Mouse (Mus musculus) frontal cortex, adult (tissue): ENCODE measurements at regions not wholly inside any gene's neighbourhood (a gene's known extent, or its start where the extent isn't known, plus 50 kb on each side); places are given as distances from the start of the nearest gene placed in this dataset.

Experiments used
- ATAC-seq: cut with Nextera tagmentation; 2 replicates; pipeline ENCODE4 v1.9.2; 2017; ENCODE audit warnings: mild to moderate bottlenecking, moderate library complexity, mixed read lengths; ENCODE audit not compliant: low TSS enrichment

DNA sequence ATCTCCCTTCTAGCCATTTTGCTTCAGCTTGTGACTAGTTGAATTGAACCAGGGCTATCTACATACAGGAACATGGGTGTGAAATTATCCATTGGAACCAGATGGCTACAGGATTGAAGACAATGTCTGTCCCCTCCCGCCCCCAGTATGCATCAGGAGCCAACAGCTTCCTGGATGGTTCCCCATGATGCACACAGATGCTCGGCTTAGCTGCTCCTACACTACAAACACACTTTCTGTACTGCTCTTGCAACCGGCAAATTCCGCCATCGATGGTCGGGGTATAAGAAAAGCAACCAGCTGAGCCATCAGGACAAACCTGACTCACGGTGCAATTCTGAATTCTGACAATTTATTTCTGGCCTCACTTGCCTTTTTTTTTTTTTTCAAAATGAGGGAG, 258.9 kb downstream of the Tle3 start:
- peak; percentile 31; the same call in 1 of the 2 replicates for ATAC-seq

DNA sequence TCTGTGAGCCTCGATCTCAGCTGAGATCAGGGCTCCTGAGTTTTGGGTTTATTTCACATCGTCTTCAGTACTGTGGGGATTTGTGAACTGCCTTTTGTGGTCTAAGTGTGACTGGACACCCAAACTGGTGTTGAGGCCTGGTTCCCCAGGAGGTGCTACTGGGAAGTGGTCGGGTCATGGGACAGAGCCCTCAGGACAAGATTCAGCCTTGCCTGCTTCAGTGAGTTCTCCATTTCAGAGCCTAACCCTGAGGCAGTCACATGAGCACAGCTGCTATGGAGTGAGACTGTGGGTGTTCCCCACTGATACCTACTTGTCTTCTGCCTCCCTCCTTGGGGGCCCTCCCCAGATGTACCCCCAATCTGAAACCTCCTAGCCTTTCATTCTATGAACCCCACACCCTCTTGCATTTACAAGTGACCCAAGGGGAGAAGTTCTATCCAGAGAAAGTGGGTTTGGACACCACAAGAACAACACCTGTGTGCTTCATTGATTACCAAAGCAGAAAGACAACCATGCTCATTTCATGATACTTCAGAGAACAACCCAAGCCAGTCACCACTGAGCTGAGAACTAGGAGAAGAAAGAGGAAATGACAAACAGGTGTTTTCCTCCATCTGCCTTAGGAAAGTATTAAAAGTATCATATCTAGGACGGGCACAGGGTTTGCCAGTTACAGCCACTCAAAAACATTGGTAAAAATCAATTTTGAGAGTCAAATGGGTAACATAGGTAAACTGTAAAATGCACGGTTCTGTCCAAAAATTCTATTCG, 255.8 kb downstream of the Tle3 start:
- ATAC-seq: no peak

DNA sequence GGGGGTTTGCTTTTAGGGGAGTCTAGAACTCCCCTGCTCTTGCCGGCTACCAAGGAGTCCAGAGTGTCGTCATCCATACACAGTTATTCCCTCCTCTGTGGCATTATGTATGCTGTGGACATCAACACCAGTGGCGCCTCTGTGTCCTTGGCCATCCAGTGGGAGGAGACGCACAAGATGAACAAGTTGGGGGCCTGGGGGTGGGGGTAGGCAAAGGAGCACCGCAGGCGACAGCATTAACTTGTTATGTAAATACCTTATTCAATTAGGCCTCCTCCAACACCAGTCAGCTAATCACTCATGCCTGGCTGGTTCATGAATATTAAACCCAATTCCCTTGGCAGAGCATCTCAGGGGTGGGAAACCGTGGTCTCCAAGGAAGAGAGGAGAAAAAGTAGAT, 250.8 kb downstream of the Tle3 start:
- ATAC-seq: no peak

DNA sequence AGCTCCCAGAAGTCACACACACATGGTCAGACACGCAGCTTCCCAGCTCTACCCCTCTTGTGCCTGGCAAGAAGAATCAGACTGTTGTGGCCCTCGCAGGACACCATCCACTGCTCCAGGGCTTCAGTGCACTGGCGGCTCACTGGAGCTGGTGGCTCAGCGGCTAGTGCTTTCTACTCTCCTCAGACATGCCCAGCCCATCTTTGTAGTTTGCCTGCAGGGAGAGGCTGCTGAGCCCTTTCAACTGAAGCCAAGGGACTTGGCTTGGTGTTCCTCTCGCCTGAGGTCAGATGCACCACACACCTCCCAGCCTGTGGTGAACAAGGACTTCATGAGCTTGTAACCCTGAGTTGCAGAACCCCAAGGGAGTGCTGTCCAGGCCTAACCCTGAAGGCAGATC, 249.8 kb downstream of the Tle3 start:
- ATAC-seq: no peak

DNA sequence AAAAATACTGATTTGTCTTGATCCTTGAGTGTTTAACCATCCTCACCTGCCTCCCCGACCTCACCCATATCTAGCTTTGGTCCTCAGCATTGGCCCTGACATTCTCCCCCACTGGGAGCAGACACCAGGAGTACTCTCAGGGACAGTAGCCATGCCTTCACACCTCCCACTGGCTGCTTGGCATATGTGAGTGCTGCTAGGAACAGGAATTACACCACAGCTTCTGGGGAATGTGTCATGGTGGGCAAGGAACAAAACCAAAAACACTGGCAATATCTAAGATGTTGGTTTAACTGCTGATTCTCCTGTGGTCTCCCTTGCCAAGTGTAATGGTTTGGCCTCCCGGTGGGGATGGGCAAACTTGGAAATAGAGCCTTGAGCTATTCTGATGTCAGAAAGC, 248.6 kb downstream of the Tle3 start:
- ATAC-seq: peak; percentile 96

DNA sequence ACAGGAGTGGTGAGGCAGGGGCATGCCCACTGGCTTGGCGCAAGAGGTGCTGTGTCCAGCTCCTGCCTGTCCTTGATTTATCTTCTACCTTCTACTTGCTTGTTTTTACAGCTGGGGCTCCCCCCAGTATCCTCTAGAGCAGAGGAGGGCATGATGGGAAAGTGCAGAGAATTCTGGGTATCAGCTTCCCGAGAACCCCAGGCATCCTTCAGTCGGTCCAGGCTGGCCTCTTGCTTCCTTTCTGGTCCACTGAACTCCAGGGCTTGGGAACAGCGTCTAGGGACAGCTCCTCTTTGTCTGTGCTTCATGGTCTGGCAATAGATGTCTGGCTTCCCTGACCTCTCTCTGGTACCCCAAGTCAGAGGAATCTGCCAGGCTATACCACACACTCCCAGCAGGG, 247.9 kb downstream of the Tle3 start:
- no peak for ATAC-seq

DNA sequence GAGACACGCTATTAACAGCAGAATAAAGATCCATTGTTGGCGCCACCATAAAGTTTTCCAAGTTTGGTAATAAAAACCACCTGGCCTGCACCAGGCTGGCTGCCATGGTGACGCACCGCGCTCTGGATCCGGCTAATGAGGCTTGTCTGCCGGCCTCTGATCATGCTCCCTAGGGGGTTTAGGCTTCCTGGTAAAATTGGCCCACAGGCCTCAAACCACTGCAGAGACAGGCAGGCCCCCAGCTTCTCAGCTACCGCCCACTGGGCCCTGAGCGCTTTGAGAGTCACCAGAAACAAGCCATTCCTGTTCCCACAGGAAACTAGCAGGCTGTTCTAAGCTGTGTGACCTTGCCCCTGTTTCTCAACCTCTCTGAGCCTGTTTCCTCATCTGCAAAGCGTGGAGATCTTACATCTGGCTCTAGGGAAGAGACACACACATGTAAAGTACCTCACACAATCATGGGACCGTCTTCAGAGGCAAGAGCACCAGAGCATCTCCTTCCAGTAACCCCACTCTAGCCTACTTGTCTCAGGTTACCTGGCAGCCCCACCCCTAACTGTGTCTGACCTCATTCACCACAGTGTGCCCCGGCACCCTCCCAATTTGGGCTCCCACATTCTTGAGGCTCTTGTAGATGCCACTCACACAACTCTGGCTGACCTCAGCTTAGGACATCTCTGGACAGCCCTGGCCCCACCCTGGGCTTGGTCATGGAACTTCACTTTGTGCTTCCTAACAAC, 246.5 kb downstream of the Tle3 start:
- no peak for ATAC-seq

DNA sequence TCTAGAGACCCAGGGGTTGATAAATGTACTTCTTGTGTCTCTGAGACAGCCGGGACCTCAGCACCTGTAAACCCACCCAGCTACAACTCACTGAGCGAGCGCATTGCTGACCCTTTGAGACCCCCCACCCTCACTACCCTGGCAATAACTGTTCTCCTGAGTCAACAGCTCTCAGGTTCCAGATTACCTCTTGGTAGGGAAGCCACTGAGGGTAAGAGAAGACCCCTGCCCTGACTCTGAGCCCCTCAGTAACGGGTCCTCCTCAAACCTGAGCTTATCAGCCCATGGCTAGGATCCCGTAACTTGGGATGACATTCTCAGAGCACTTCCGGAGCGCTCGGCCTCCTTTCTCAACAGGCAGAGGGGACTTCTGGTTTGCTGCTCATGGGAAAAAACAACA, 245.8 kb downstream of the Tle3 start:
- ATAC-seq: no peak

DNA sequence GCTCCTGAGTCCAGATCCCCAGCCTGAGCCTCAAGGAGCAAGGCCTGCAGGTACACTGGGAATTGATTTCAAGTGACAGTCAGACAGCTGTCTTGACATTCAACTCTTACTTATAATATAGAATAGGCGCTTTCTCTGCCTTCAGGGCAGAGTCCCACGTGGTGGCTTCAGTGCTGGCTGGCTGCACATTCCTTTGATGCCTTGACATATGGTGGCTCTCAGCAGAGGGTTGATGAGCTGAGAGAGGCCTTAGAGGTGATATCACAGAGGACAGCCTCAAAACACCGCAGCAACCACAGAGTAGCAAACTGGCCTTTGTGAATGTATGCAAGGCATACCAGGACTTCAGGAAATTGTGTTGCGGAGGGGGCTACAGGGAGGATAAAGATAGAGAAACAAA, 243.4 kb downstream of the Tle3 start:
- ATAC-seq: no peak

DNA sequence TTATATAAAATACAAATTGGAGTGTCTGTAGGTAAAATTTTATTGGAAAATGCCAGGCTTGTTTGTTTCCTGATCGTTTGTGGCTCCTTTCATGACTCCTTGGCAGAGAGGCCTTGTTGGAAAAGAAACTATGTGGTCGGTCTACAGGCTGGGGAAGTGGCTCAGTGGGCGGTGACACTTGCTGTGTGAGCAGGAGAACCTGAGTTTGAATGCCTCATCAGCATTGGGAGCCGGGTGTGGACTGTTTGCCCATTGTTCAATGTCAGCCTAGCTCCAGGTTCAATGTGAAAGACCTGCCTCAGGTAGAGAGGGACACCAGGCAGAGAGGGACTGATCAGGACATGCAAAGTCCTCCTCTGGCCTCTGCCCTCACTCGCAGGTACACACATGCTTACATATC, 235.4 kb downstream of the Tle3 start:
- no peak for ATAC-seq

DNA sequence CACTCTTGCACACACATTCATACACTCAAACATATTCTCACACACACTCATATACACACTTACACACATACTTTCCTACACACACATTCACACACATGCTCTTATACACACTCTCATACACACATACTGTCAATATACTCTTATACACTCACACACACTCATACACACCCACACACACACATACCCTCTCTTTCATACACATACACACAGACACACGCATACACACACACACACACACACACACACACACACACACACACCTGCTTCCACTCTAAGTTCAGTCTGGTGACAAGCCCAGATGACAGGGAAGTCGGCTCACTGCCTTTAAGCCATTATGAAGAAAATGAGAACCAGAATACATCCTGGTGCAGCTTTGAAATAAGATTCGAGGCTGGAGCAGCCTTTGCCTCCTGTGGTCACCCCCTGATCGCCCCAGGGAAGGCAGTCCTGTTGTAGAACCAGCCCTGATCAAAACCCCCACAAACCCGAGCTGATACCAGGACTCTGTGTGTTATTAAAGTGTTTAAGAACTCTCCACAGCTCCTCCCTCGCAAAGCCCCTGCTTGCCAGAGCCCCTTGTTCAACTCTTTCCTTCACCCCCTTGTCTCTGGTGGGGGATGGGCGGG, 230.3 kb downstream of the Tle3 start:
- ATAC-seq: no peak

DNA sequence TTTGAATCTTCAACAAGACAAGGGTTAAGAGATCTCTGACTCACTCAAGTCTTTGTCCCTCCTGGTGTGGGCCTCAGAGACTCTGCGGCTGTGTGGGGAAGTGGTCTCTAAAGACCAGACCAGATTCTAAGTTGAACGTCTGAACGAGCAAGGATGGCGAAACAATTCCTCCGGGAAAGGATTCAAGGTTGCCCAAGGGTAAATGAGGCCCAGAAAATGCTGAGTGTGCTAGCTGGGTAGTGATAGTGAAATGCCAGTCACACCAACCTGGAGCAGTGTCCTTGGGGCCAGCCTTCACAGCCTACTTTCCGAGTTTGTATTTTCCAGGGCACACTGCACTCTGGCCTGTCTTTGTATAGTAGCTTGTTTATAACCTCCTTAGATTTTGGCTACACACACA, 229.7 kb downstream of the Tle3 start:
- ATAC-seq: no peak

DNA sequence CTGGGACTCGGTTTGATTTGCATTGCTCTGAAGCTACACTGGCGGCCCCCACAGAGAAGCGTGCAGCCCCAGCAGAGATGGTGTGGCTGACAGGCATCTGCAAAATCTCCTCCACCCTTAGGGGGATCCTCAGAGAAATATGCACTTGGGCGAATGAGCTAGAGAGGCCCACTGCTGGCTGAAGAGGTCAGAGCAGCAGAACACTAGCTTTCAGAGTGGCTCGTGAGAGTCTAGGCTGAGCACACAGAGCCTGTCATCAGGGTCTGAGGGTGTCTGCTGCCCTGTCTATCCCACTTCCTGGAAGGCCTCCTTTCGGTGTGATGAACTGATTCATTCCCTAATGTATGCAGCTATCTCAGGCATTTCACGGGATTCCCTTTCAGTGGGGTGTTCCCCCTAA, 225.1 kb downstream of the Tle3 start:
- no peak for ATAC-seq

DNA sequence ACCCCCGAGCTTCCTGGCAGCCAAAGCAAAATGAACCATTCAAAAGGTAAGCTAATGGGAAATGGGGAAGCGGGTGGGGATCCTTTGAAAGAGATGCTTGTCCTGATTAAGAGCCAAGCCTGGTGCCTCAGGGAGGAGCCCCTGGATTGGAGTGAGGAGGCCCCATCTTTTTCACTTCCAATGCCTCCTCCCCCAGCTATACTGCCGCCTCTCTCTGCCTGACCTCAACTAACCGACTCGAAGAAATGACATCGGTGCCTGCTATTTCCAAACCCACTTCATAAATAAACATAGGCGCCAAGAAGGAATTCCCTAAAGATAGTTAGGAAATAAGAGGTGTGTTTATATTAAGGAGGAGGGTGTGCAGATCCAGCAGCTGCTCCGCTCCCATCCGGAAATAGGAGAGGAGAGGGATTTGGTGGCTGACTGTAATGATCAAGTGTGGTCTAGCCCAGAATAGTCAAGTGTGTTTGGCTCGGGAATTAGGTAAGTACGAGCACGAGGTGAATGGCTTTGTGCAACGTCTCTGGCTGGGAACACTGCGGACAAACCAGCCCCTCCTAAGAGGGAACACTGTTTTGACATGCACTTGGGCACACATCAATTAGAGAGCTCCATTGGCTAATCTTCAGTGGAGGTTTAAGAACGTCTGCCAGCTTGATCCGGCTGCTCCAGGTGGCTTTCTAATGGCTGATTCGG, 224.4 kb downstream of the Tle3 start:
- ATAC-seq: no peak

DNA sequence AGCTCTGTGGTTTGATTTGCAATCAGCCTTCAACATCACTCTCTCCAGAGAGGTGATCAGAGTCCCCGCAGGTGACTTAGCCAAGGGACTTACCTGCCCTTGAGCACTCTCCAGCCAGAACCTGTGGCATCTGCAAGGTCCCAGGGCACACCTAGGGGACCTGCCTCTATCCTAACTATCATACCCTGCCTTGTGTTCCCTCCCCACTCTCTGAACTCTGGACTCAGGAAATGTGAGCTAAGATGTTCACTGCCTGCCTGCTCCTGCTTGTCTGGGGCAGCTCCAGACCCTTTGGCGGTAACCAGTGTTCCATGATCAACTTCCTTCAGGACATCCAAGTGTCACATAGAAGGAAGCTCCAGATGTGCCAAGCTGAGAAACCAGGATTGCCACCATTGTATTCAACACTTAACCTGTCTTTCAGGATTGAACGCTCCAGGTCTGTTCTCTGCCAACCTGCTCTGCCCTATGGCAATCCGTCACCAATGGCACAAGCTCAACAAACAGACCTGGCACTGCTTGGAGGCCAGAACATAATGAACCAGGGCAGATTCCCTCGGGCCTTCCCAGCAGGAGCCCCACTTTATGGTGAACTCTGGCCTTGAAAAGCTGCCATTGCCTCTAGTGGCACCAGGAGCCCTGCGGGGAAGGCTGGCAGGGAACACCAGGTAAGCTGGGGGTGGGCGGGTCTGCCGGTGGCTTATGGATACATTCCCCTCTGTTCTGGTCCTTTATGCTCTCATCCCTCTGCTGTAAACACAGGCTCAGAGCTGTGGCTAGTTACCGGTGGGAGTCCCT, 223.2 kb downstream of the Tle3 start:
- no peak for ATAC-seq

DNA sequence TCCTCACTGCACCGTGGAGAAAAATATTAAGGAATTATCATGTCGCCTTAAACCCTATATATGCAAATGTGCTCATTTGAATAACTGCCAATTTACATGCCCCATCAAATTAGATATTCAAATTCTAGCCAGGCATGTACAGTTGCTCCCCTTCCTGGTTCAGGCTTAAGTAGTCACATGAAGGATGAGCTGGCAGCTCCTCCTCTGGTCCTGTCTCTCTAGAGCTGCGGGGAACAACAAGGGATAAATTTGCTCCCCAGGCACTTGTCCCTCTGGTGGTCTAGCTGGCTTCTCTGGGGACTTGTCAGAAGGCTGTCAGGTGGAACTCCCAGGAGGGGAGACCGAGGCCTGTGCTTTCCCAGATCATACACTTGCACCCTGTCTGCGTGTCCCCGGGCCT, 221.8 kb downstream of the Tle3 start:
- no peak for ATAC-seq

DNA sequence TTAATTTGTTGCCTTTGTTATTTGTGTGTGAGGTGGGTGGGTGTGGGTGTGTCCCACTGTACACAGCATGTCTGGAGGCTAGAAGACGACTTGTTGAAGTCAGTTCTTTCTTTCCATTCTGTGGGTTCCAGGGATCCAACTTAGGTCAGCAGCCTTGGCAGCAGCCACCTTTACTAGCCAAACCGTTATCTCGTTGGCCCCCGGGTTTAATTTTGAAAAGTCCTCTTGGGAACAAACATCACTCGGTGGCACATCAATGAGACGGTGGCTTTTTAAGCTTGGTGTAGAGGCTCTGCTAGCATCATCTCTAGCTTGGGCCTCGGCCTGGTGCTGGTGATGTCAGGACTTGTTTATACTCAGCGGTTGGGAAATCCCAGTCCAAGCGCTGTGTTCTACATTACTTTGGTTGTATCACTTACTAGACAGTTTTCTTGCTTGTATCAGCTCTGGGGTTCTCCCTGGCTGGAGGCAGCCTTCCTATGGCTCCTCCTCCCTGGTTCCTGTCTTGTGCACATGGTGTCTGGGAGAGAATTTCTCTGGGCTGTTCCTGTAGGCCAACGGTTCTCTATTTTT, 217.6 kb downstream of the Tle3 start:
- ATAC-seq: no peak

DNA sequence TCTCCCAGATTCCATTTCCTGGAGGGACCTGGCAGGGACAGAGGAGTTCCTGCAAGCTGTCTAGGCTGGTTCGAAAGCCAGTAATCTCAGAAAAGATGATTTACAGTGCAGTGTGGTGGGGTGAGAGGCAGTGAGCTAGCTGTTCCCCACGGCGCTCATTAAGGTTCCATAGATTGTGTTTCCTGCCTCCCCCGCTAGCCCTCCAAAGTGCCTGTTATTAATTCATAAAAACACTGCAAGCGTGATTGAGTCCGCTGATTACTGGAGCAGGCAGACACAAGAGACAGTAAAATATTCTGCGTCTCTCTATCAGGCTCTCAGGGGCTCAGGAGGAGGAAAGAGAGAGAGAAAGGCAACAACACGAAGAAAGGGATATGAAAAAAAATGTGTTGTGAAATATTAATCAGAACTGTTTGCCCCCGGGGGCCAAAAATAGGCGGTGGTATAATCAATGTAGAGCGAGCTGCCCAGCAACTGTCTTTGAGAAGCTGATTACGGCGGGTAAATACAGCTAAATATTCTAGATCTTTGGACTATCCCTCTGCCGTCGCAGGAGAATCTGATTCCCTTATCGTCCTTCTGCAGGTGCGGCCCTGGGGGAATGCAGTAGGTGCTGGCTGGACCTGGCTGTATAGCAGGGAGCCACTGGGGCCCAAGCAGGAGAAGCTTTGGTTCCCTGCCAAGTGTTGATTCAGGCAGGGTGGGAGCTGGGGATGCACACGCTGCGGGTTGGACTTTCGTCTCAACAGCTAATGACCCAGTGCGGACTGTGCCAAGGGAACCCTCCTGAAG, 211.3 kb downstream of the Tle3 start:
- ATAC-seq: no peak

DNA sequence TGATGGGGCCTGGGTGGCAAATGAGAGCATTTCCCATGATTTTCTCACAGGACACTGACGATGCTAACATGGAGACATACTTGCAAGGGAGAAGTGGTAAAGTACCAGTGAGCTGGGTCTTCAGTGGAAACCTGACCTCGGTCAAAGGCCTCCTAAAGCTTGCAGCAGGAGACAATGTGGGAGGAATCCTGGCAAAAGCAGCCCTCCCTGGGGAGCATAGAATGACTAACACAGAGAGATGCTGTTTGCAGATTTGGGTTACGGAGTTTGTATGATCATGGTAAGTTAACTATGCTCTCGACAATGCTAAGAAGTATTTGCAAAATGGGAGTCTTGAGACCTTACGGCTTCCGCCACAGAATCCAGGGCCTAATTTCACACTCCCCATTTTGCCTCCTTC, 208.9 kb downstream of the Tle3 start:
- no peak for ATAC-seq

DNA sequence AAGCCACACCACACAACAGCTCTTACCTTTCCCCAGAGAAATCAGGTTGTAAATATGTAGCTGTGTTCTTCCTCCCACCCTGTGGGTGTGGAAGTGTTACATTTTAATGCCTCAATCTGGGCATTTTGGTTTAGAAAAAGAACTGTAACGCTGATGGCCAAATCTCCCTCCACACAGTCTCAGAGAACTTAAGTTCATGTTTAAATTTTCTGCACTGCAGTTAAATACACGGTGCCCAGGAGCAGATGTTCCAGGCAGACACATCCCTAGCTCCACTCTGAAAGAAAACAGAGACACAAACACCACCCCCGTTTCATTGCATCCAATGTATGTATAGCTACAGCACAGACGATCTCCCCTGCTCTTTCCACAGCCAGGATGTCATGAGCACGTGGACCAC, 206.1 kb downstream of the Tle3 start:
- ATAC-seq: peak; percentile 57
